Mouse (Mus musculus) lung, postnatal 0 days (tissue): ENCODE data around the gene Vangl2. TPM values are rescaled to one million over a fixed set of nuclear protein-coding genes. Genes with fewer than 3 reads are reported as not detected.

Experiments
- ATAC-seq: fragments of 200-750 bp; cut with Nextera tagmentation; 2 replicates; pipeline ENCODE4 v1.8.0; 2017; ENCODE audit warnings: moderate library complexity
- DNase-seq: peaks from one replicate; pipeline ENCODE4 v3.0.0-alpha.2; 2016; ENCODE audit warnings: low spot score
- H3K27ac ChIP-seq: fragments of 300-500 bp; sonication (generic); 2 replicates; pipeline ENCODE4 v1.5.1; 2014; ENCODE audit warnings: antibody characterized with exemption, mild to moderate bottlenecking, low read length, mixed read lengths
- H3K27me3 ChIP-seq: fragments of 300-500 bp; sonication (generic); replicated peaks from 2 replicates; pipeline ENCODE4 v1.6.1; 2014; ENCODE audit warnings: low read length, mixed read lengths; ENCODE audit not compliant: insufficient read depth
- H3K36me3 ChIP-seq: fragments of 300-500 bp; sonication (generic); 2 replicates; pipeline ENCODE4 v1.6.1; 2014; ENCODE audit warnings: low read length, mixed read lengths; ENCODE audit not compliant: insufficient read depth
- H3K4me1 ChIP-seq: fragments of 300-500 bp; sonication (generic); 2 replicates; pipeline ENCODE4 v1.6.1; 2014; ENCODE audit warnings: antibody characterized with exemption, low read depth, low read length, mixed read lengths; ENCODE audit not compliant: insufficient read depth
- H3K4me2 ChIP-seq: fragments of 300-500 bp; sonication (generic); replicated peaks from 2 replicates; pipeline ENCODE4 v1.6.1; 2014; ENCODE audit warnings: low read depth, mild to moderate bottlenecking, low read length, moderate library complexity, mixed read lengths
- H3K4me3 ChIP-seq: fragments of 300-500 bp; sonication (generic); 2 replicates; pipeline ENCODE4 v1.5.1; 2014; ENCODE audit warnings: low read depth, low read length
- H3K9ac ChIP-seq: fragments of 300-500 bp; sonication (generic); replicated peaks from 2 replicates; pipeline ENCODE4 v1.6.1; 2014; ENCODE audit warnings: low read depth, mild to moderate bottlenecking
- H3K9me3 ChIP-seq: fragments of 300-500 bp; sonication (generic); 2 replicates; pipeline ENCODE4 v1.6.1; 2016; ENCODE audit warnings: low read length, mixed read lengths
- CTCF ChIP-seq: IDR thresholded peaks from 2 replicates; pipeline ENCODE4 v1.5.1; 2016; ENCODE audit warnings: antibody characterized with exemption, mild to moderate bottlenecking
- EP300 ChIP-seq: IDR thresholded peaks from 2 replicates; pipeline ENCODE4 v1.6.1; 2016; ENCODE audit warnings: antibody characterized with exemption, mild to moderate bottlenecking, control low read depth
- WGBS: fragments of 180-500 bp; shearing (Covaris S2); extraction: QIAGEN DNeasy Blood & Tissue Kit; methylation state at CpG from one replicate; pipeline ENCODE4 v1.1.7; 2014; 5-methylcytosine and 5-hydroxymethylcytosine counted together
- polyA plus RNA-seq: library from polyadenylated mRNA; unstranded; fragments of >200 nt; fragmentation: Nextera tagmentation; extraction: Ambion mirVana; gene quantifications from 2 replicates; pipeline ENCODE4 v1.2.1, GENCODE M21; 2015

Vangl2 gene
- polyA plus RNA-seq, 1 experiment from 2014 or later, result 6.2 TPM

DNA sequence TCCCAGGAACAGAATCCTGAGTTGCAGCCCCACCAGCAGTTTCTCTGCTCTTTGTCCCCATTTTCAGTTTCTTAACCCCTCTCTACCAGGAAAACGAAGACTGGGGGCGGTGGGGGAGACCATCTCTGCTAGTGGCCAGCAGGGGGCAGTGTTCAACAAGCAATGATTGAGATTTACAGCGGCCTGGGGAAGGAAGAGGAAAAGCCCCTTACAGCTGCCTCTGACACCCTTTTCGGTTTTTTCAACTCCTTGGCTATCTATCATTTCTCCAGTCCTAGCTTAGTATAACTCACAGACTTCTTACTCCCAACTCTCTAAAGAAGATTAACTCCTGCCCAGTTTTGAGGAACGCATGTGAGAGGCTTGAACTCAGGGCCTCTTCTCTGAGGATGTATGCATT, 18.7 kb upstream of the Vangl2 start:
- Histone ChIP-seq H3K4me1 (no peaks in the 10 kb centered on the region; the same call in 1 of the 2 replicates), H3K4me2 (no peak overlapping the region), H3K9ac (no peak overlapping the region), H3K27ac (no peak overlapping the region), H3K36me3 (no peaks in the 10 kb centered on the region), H3K4me3 (no peak overlapping the region), H3K27me3 (0 out of 2 replicates have a peak, but pooled peaks cover 4% of the 10 kb centered on the region), H3K9me3 (no peaks in the 10 kb centered on the region)
- ATAC-seq (peak; percentile 70), DNase-seq (peak; percentile 85)
- 12% methylated on average over 5 of the region's 5 CpGs for WGBS
- TF ChIP-seq EP300, result no peak
- peak; percentile 87 for TF ChIP-seq CTCF

- H3K27ac ChIP-seq, result no peak overlapping the region
- TF ChIP-seq CTCF (no peak), EP300 (no peak)
- no peaks in the 10 kb centered on the region for H3K27me3 ChIP-seq
- H3K9me3 ChIP-seq, result no peaks in the 10 kb centered on the region
- H3K9ac ChIP-seq, result no peak overlapping the region
- DNase-seq, result no peak
- no peak overlapping the region for H3K4me3 ChIP-seq
- H3K4me1 ChIP-seq, result no peaks in the 10 kb centered on the region; the same call in 1 of the 2 replicates
- no peaks in the 10 kb centered on the region for H3K36me3 ChIP-seq
- H3K4me2 ChIP-seq, result no peak overlapping the region
- ATAC-seq, result no peak
- 64% methylated on average over 8 of the region's 8 CpGs for WGBS
Observed at GRCm38 (mm10) chr1:172046410-172046809, 18.2 kb upstream of the Vangl2 start.

DNA sequence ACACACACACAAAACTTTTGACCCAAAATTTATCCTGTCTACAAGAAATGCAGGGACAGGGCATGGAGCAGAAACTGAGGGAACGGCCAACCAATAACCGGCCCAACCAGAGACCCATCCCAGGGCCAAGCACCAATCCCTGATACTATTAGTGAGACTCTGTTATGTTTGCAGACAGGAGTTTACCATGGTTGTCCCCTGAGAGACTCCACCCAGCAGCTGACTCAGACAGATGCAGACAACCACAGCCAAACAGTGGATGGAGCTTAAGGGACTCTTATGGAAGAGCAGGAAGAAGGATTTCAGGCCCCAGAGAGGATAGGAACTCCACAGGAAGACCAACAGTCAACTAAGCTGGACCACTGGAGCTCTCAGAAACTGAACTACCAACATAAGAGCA, 1.7 kb upstream of the Vangl2 start:
- Histone ChIP-seq H3K36me3 (no peaks in the 10 kb centered on the region), H3K27me3 (no peaks in the 10 kb centered on the region), H3K4me1 (peaks cover 4% of the 10 kb centered on the region; the same call in 1 of the 2 replicates), H3K4me3 (no peak overlapping the region), H3K4me2 (no peak overlapping the region), H3K9me3 (no peaks in the 10 kb centered on the region), H3K9ac (no peak overlapping the region), H3K27ac (no peak overlapping the region)
- 92% methylated on average over 2 of the region's 2 CpGs for WGBS
- ATAC-seq, result no peak
- no peak for DNase-seq
- TF ChIP-seq EP300 (no peak), CTCF (no peak)

- peaks cover 4% of the 10 kb centered on the region; the same call in 1 of the 2 replicates for H3K4me1 ChIP-seq
- peak overlapping the region; percentile 92 for H3K4me2 ChIP-seq
- H3K9ac ChIP-seq, result no peak overlapping the region
- H3K4me3 ChIP-seq, result peak overlapping the region; percentile 88
- no peaks in the 10 kb centered on the region for H3K27me3 ChIP-seq
- no peaks in the 10 kb centered on the region for H3K9me3 ChIP-seq
- WGBS, result 27% methylated on average over 10 of the region's 10 CpGs
- H3K36me3 ChIP-seq, result no peaks in the 10 kb centered on the region
- TF ChIP-seq CTCF (no peak), EP300 (no peak)
- H3K27ac ChIP-seq, result no peak overlapping the region
- ATAC-seq, result 0 out of 2 replicates have a peak, but pooled peaks have one; percentile 3
- no peak for DNase-seq
Observed at GRCm38 (mm10) chr1:172027809-172028102, 488 bp downstream of the Vangl2 start.

GRCm38 (mm10) chr1:172027010-172027808, 1.0 kb downstream of the Vangl2 start:
- 2% methylated on average over 42 of the region's 54 CpGs for WGBS
- H3K27me3 ChIP-seq, result no peaks in the 10 kb centered on the region

GRCm38 (mm10) chr1:172026201-172026901, 1.9 kb downstream of the Vangl2 start:
- TF ChIP-seq CTCF (no peak), EP300 (no peak)
- peak; percentile 54 for DNase-seq
- H3K4me3 ChIP-seq, result peak overlapping the region; percentile 88
- no peaks in the 10 kb centered on the region for H3K36me3 ChIP-seq
- no peaks in the 10 kb centered on the region for H3K27me3 ChIP-seq
- ATAC-seq, result peak; percentile 32
- peaks cover 4% of the 10 kb centered on the region; the same call in 1 of the 2 replicates for H3K4me1 ChIP-seq
- 2% methylated on average over 22 of the region's 23 CpGs for WGBS
- H3K27ac ChIP-seq, result peak overlapping the region; percentile 57; the same call in 1 of the 2 replicates
- H3K9ac ChIP-seq, result peak overlapping the region; percentile 84
- H3K4me2 ChIP-seq, result peak overlapping the region; percentile 92
- no peaks in the 10 kb centered on the region for H3K9me3 ChIP-seq

More at GRCm38 (mm10) chr1:172027010-172027808, 1.0 kb downstream of the Vangl2 start:
- no peaks in the 10 kb centered on the region for H3K36me3 ChIP-seq
- H3K9me3 ChIP-seq, result no peaks in the 10 kb centered on the region
- H3K4me2 ChIP-seq, result peak overlapping the region; percentile 92
- peak; percentile 95 for ATAC-seq
- H3K9ac ChIP-seq, result peak overlapping the region; percentile 84
- peak; percentile 86 for DNase-seq
- H3K4me1 ChIP-seq, result peaks cover 4% of the 10 kb centered on the region; the same call in 1 of the 2 replicates
- no peak for TF ChIP-seq EP300
- 0 out of 2 replicates have a peak, but pooled peaks have one; percentile 11 for TF ChIP-seq CTCF
- H3K27ac ChIP-seq, result peak overlapping the region; percentile 57; the same call in 1 of the 2 replicates
- peak overlapping the region; percentile 88 for H3K4me3 ChIP-seq
